Mouse (Mus musculus): ENCODE results near the gene Syne2.

- TF ChIP-seq ZC3H11A (IDR thresholded peaks at IDR 0.05; ENCODE audit: borderline replicate concordance, low read depth, low read length) (no peak), MAFK (IDR thresholded peaks at IDR 0.05; ENCODE audit: insufficient read depth, low read depth, low read length) (no peak), CHD2 (IDR thresholded peaks at IDR 0.05; ENCODE audit: low read depth, low read length) (no peak)
These were observed 186.8 kb downstream of the Syne2 start for GRCm38 (mm10) chr12:76004697-76005249.

Data from ES-E14 (cell line).